Mouse (Mus musculus) G1E-ER4 (cell line): Measurements from ENCODE around the gene Fbn1. TPM values are rescaled to one million over a fixed set of nuclear protein-coding genes. Genes with fewer than 3 reads are reported as not detected.

Experiments used
- GATA1 ChIP-seq: IDR thresholded peaks from one replicate; pipeline ENCODE4 v1.8.0; 2012; ENCODE audit warnings: low read length, inconsistent platforms
- polyA plus RNA-seq: library from polyadenylated mRNA; stranded (reverse); fragments of >175 nt; gene quantifications from 2 replicates; pipeline ENCODE4 v1.2.3, GENCODE M21; 2012

The Fbn1 gene
- polyA plus RNA-seq, 1 experiment = not detected

DNA sequence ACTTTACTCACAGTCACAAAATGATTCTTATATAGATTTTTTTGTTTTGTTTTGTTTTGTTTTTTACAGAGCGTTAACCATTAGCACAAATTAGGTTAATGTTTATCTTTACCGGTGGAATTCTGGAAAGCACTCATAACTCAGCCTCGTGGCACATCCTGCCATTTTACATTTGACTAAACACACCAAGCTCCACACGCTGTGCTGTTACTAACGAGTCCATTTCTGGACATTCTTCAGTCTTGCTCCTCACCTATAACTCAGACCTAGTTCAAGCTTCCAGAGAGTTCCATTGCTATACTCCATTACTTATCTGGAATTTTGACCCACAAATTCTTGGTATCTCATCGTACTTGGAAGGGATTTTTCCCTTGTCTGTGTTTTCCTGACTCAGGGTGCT is 116.2 kb downstream of the Fbn1 start:
- TF ChIP-seq GATA1 = no peak

DNA sequence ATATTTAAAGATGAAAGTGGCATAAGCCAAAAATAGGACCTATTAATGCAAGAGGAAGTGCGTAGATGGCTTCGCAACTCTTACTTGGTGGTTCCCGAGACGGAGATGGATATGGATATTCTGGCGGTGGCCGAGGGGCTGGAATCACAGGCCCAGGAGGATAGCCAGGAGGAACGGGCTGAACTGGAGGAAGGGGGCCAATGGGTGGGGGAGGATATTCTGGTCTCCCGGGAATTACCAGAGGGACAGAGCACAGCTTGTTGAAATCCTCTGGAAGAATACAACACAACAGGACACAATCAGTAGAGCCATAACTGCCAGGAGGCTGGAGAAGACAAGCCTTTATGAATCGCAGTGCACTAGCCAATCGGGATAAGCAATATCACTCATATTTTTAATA is 118.0 kb downstream of the Fbn1 start:
- no peak for TF ChIP-seq GATA1

DNA sequence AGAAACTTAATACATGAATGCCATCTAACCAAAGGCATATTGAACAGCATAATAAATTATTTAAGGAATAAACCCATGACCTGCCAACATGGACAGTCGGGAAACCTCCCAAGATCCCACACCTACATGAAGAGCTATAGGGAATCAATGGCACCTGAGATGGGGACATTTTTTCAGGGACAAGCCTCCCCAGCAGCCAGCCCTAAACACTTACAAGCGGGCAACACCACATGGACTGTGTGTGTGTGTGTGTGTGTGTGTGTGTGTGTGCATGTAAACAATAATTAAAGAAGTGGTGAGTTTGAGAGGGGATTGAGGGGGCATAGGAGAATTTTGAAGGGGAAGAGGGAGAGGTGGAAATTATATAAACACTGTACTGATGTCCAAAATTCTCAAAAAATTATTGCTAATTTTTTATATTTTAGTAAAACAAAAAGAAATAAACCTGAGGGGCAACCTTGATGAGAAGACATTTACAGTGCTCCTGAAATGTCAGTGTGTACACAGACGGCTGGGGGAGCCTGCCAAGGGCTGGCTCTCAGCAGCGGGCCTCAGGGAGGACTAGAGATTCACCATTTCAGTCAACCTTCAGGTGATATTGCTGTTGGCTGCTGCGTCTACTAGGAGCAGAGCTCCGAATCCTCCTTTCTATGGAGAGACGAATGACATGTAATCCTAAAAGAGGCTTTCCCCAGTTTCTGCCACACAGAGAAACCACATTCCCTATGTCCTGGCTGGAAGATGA is 121.4 kb downstream of the Fbn1 start:
- no peak for TF ChIP-seq GATA1

DNA sequence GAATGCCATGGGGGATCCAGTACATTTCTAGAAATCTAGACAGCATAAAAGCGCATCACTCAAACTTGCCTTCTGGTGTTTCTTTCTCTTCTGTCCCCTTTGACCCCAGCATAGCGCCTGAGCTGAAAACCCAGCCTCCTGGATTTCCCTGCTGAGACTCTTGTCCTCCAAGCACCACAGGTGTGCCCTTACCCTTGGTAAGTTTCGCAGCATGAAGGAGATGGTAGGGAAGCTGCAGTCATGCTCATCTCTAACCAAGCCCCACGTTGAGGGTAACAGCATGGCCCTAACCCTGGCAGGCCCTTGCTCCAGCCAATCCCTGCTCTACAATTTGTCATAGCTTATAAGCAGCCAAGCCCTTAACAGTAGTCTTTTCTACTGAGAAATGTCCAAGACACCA is 122.9 kb downstream of the Fbn1 start:
- no peak for TF ChIP-seq GATA1

DNA sequence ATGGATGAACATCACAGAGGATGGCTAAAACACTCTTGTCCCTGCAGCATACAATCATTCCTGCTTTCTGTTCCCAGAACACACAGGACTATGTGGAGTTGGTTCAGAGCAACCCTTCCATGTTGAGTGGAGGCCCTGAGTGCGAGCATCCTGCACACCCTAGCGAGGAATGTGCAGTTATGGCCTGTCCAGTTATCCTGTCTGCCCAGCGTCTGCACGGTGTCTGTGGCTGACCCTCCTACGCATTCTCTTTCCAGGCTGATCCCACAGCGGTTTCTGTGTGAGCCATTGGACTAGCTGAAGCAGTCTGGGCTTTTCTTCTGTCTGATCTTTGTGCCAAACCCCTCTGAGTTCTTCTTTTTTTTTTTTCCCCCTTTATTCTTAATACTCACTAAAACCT is 123.4 kb downstream of the Fbn1 start:
- TF ChIP-seq GATA1 = no peak

DNA sequence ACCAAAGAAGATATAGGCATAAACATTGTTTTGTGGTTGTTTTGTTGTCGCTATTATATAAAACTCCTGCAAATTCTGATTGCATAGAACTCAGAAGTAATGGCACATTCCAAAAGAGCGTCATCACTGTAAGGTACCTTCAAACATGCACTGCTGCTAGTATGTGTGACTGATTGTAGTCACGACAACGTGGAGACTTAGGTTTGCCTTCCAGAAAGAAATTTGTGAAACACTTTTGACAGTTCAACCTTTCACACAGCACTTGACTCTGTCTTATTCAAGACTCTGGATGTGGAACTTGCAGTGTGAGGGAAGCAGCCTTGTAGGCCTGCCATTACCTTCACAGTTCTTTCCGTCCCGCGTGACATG is 124.5 kb downstream of the Fbn1 start:
- TF ChIP-seq GATA1 = no peak

DNA sequence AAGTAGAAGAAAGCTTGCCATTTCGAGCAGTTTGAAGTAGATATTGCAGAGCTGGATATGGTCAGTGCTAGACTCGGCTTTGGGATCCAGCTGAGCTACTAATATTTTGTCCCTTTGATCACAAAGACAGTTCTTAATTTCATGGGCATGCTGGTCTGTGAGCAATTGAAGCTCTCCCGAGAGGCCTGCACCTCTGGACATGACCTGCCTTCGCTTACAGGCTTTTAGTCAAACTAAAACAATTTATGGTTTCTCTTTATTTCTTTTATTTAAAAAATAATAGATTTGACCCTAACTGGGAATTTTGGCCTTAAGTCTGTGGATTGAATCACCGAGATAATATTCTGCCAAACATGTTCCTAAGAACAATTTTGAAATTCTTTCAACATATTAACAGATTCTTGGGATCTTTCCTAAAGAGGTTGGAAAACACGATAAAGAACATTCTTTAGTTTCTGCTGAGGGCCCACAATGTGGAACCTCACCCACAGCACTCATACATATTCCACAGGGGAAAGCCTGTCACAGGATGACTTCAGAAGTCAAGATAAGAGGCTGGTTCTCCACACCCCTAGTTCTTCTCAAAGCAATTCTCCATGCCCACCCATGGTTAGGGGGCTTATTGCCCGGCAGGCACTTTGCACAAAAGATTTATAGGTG is 125.0 kb downstream of the Fbn1 start:
- no peak for TF ChIP-seq GATA1

DNA sequence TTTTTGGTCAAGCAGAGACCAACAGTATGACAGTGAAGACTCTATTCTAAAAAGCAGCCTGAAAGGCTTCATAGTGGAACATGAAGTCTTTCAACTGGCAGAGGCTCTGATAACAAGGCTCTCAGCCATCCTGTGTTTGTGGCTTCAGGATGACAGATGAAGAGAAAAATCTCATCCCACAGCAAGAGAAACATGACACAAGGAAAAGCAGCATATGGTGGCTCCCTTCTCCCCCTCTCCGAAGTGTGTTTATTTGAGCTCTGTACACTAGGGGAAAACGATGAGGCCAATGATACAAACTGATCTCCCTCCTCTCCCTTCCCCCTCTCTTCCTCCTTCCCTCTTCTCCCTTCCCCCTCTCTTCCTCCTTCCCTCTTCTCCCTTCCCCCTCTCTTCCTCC is 127.7 kb downstream of the Fbn1 start:
- TF ChIP-seq GATA1 = no peak

DNA sequence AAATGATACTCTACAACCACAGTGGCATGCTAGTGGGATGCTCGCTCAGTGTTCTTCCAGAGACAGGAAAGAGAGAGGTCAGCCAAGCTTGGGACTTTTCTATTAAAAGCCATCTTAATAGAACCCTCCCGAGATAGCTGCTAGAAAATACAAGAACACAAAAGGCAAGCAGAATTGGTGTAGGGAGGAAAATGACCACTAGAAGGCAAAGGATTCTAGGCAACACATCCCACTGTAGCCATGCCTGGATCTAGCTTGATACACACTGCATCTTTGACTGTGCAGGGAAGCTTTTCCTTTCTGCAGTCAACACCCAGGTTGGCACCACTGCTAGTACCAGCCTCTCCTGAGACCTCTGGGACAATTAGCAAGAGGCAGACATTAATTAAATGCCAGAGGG is 128.6 kb downstream of the Fbn1 start:
- TF ChIP-seq GATA1 = no peak

DNA sequence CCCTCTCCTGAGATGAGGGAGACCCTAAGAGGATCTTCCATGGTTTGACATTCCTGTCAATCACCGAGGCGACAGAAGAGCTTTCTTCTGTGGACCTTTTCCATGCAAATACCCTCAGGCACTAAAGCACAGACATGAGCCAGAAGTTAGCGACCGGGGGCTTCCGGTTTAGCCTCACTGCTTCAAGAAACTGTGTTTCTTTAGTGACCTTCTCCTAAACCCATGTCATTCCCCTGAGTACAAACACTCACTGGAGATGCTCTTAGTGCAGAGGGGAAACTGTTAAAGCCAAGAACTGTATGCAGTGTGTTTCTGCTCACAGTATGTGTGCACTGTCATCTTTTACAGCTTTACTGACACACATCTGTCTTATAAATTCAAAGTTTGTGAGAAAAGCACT is 131.9 kb downstream of the Fbn1 start:
- TF ChIP-seq GATA1 = no peak

DNA sequence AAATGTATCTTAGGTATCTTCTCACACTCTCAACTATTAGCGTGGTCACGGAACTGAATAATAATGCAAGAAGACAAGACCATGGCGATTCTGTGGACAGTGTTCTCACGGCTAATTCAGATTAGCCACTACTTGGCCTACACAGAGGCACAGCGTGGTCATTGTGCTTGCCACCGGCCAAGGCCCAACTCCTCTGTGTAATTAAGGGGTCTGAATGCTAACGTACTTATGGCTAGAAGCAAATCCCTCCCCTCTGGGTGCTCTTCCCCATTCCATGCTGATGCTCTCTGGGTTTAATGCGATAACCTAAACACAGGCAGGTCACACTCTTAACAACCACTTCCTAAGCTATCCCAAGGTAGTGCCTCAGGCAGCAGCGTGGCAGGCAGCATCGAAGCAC is 132.5 kb downstream of the Fbn1 start:
- TF ChIP-seq GATA1 = no peak

DNA sequence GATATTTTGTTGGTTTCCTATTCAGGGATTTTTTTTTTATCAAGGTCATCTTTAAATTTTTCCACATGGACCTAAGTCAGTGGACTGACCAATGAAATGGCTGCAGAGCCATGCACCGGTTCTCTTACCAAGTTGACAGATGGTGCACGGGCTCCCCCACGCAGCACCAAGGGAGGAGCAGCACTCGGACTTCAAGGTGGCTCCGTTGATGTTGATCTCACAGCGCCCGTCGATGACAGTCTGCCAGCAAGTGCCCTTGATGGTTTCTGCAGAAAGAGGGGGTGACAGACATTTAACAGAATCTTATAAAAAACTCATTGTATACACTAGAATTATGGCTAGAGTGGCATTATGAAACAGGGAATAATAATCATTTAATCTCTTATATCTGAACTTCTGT is 138.1 kb downstream of the Fbn1 start:
- TF ChIP-seq GATA1 = no peak

DNA sequence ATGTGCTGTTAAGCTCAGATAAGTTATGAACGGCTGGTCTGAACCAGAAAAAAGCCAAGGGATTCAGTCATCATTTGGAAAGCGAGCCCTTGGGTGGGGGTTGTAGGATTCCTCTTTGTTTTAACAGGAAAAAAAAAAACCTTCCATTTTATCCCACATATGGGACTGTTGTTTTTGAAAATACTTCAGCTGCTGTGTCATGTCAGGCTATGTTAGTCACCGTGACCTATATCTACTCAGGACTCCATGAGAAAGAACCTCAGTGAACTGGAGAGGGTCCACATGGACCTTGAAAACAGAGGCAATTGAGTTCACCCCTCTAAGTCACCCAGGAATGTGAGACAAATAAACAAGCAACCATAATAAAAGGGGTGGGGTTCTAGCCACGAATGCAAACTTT is 139.2 kb downstream of the Fbn1 start:
- no peak for TF ChIP-seq GATA1

DNA sequence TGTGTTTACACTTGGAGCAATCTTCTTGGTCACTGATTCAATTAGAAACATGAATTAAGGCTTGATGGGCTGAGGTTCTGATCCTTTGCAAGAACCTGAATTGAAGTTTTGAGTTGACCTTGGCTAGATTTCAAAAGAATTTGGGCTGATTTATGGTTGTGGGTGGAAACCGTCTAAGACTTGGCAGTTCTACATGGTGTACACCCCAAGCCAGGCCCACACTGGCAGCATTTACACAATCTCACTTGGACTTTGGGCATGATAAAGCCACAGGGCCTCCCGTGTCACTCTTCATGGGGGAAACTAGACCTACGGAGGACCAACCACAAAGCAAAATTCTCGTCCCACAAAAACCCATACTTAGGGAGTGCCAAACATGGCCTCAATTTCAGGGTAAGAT is 146.1 kb downstream of the Fbn1 start:
- no peak for TF ChIP-seq GATA1

DNA sequence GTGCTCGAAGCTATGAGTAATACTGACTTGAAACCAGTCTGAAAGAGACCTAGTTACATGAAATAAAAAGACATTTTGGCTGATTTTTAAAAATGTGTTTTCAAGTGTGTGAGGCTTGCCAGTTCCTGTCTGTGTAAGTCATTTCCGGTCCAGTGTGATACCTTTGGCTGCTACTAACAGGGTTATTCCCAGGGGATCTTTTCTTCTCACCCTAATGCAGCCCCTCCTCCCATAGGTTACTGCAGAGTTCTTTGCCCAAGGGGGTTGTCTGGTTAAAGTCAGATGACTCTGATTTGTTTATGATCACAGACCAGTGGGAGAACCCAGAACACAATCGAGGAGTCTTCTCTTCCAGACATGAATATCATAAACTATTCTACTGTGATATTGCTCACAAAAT is 151.3 kb downstream of the Fbn1 start:
- TF ChIP-seq GATA1 = no peak

DNA sequence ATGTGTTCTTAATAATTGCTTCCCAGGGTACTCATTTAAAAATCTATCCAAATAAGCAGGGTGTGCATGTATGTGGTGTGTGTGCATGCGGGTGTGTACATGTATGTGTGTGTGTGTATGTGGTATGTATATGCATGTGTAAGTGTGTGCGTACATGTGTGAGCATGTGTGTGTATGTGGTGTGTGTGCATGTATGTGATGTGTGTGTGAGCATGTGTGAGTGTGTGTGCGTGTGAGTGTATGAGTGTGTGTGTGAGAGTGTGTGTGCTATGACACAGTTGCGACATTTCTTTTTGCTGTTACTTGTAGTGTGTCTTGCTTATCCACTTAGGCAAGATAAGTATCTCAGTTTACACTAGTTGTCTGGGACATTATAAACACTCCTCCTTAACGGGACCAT is 151.7 kb downstream of the Fbn1 start:
- TF ChIP-seq GATA1 = no peak

DNA sequence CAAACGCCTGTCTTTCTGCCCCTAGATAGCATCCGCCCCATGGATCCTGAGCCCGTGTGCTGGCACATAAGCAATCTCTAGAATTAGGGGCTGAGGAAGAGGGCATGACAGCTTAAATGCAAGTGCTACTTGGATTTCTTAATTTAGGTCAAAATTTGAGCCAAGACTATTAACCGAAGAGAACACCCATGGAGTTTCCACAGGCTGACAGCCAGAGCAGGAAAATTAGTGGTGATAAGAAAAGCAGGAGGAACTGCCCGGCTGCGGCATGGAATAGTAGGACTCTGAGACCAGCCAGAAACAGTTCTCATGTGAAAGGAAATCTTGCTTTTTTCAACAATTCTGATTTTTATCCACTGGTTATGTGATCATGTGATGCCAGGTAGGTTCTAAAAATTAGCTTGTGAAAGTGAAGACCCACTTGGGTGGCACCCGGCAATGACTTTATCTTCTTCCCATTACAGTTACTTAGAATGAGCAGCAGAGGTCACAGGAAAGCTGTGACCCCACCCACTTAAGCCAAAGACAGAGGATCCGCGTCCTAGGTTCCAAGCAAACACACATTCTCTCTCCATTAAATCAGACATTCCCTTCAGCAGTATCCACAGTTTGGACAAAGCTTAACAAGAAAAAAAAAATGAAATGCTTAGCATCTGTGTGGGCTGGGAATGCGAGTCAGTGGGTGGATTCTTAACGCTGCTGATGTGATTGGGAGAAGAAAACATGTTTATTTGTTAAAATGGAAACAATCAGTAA is 152.4 kb downstream of the Fbn1 start:
- TF ChIP-seq GATA1 = no peak
